Mouse (Mus musculus): Measurements from ENCODE around the gene Apoh. TPM values are rescaled to one million over a fixed set of nuclear protein-coding genes. Genes with fewer than 3 reads are reported as not detected.

Gene Apoh
- total RNA-seq, 2 experiments from 2014 or later = 0.77 to 1.2 TPM

DNA sequence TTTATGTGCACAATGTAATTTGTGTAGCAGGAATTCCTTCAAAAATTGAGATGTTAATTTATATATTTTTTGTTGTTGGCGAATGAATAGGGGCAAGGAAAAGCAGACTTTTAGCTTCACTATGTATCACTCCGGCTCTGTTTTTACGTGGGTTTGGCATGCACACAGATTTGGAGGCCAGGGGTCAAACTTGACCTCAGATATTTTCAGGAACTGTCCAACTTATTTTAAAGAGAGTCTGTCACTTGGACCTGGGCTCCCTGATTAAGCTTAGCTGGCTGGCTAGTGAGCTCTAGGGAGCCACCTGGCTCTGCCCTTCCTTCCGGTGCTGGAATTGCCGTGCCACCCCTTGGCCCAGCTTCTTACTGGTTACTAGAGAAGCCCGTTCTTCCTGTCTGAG, 84.0 kb downstream of the Apoh start:
- no peak for DNase-seq (ENCODE audit: extremely low spot score in 1 of 2, low spot score in 2 of 2)
- Histone ChIP-seq H3K27ac (no peak overlapping the region), H3K4me3 (no peak overlapping the region)
- intact Hi-C loops (cut with DNase I) = no loop called here
- no peak for TF ChIP-seq CTCF (IDR thresholded peaks at IDR 0.05)

DNA sequence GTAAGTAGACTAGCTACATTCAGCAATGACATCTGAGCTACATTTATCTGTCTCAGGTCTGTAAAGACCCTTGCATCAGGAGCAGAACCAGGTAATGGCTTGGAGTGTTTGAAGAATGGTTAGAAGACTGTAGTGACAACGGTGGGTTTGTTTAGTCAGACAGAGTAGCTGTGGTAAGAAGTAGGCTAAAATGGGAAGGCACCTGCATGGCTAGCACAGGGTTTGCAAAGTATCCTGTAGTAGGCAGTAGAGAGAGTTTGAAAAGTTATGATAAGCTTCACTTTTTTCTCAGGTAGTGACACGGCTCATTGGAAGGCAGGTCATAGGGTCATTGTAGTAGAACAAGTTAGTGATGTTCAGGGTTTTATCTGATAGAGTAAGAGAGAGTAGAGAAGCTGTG, 85.9 kb downstream of the Apoh start:
- intact Hi-C loops (cut with DNase I) = no loop called here
- no peak for DNase-seq (ENCODE audit: extremely low spot score in 1 of 2, low spot score in 2 of 2)
- H3K4me3 ChIP-seq = no peak overlapping the region
- no peak overlapping the region for H3K27ac ChIP-seq
- TF ChIP-seq CTCF (IDR thresholded peaks at IDR 0.05) = no peak; the same call in 1 of the 2 replicates

DNA sequence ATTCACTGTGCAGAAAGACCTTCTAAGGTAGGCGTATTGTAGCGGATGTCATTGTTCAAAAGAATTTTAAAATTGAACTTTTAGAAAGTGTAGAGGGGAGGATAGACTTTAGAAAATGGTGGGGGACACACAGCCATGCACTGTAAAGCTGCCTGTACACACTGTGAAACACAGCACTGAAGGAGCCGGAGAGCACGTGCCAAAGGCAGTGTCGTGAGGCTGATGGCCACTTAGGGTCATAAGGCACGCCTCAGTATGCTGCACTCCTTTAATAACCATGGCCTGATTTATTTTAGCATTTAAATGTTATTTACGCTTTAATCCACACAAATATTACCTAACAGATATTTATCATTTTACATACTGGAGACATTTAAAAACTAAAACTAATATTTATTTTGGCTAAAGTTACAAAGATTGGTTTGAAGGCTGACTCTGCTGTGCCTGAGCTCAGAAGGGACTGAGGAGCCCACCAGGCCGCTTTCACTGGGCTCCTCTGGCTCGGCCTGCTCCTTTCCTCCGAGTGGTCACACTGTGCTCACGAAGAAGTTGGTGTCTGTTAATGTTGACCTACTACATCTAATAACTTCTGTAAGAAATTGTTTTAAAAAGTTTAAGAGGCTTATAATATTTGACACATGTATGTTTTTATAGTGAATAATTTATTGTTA, 100.9 kb downstream of the Apoh start:
- DNase-seq (ENCODE audit: extremely low spot score in 1 of 2, low spot score in 2 of 2) = no peak
- H3K27ac ChIP-seq = no peak overlapping the region
- no peak overlapping the region for H3K4me3 ChIP-seq
- no peak for TF ChIP-seq CTCF (IDR thresholded peaks at IDR 0.05)
- intact Hi-C loops (cut with DNase I) = no loop called here

DNA sequence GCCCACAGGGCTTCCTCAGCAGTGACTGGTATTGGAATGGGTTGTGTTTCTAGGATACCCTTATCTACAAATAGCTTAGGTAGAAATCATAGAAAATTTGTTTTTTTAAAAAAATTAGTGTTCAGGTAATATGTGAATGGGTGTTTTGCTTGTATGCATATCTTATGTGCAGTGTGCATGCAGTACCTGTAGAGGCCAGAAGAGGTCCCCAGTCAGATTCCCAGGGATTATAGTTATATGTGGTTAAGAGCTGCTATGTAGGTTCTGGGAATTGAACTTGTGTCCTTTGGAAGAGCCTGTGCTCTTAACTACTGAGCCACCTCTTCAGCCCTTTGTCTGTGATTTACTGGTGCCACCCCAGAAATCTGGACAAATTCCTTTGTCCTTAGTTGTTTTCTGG, 104.0 kb downstream of the Apoh start:
- intact Hi-C loops (cut with DNase I) = loop anchor here (5.0 kb wide), 1 partner anchor 730 kb away; no protein-coding TSS in a partner anchor
- no peak overlapping the region for H3K4me3 ChIP-seq
- peak; percentile 64 for TF ChIP-seq CTCF (IDR thresholded peaks at IDR 0.05)
- no peak for DNase-seq (ENCODE audit: extremely low spot score in 1 of 2, low spot score in 2 of 2)
- H3K27ac ChIP-seq = no peak overlapping the region

DNA sequence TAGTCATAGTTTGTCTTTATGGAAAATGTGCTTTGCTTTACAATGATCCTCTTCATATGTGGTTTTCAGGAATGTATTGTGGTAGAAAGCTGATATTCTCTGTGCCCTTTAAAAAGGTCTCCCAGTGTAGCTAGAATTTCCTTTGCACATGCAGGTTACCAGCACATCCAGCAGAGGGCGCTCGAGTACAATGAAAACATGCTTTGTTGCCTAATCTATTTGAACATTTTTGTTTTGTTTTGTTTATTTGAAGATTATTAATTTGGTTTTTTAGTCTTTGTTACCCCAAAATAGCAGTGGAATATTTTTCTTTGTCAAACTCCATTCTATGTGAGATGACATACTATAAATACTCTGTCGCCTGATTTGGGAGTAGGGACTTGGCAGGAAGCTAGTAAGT, 106.7 kb downstream of the Apoh start:
- Histone ChIP-seq H3K27ac (no peak overlapping the region), H3K4me3 (no peak overlapping the region)
- peak; percentile 63 to 75 for DNase-seq (ENCODE audit: extremely low spot score in 1 of 2, low spot score in 2 of 2)
- intact Hi-C loops (cut with DNase I) = loop anchor here (1.0 to 5.0 kb wide), 3 partner anchors 475 to 743 kb away; no protein-coding TSS in a partner anchor
- TF ChIP-seq CTCF (IDR thresholded peaks at IDR 0.05) = peak; percentile 98

DNA sequence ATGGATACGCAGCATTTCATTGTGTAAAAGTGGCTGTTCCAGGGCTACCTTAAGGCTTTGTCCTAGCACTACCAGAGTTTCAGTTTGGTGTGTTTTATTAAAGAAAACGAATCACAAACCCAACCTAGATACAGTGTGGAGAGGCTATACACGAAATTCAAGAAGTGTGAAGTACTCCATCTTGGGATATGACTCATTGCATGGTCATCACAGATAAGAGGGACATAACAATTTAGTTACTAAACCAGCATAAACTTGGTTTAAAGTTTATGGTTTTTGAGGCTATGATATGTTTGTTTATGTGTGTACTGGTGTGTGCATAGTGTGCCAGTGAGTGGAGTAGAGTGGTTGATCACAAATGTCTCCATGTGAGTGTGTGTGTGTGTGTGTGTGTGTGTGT, 116.4 kb downstream of the Apoh start:
- Histone ChIP-seq H3K4me3 (no peak overlapping the region), H3K27ac (no peak overlapping the region)
- TF ChIP-seq CTCF (IDR thresholded peaks at IDR 0.05) = no peak
- DNase-seq (ENCODE audit: extremely low spot score in 1 of 2, low spot score in 2 of 2) = no peak
- intact Hi-C loops (cut with DNase I) = no loop called here

Other genes starting within 250 kb of the Apoh start
- gene Prkca, start 574 bp downstream of the Apoh start, total RNA-seq (2021) = 100 to 1,000 TPM; 186 to 189 TPM
- gene Cep112, start 81.8 kb downstream of the Apoh start, total RNA-seq (2021) = 10 to 100 TPM in 1 of 2 experiments, 1 to 10 TPM in 1; 8.2 to 11.3 TPM

All from left cerebral cortex, adult 2 months (tissue).